Mouse (Mus musculus) heart, postnatal 10 days (tissue): ENCODE data around the gene 4930404N11Rik. TPM values are rescaled to one million over a fixed set of nuclear protein-coding genes. Genes with fewer than 3 reads are reported as not detected.

Experiments used
- DNase-seq, 2 experiments: peaks; one replicate each; pipeline ENCODE4 v3.0.0; 2021
- intact Hi-C: fragments of 180-260 bp; cut with DNase I; formaldehyde crosslinking; loops from one replicate; pipeline ENCODE4 v1.15.1; 2025
- total RNA-seq, 2 experiments: library from RNA; stranded (reverse); gene quantifications; 2 replicates each; pipeline ENCODE4 v1.2.3; 2021

Gene 4930404N11Rik
- total RNA-seq, 2 experiments from 2014 or later: 0.42 to 1.1 TPM

GRCm38 (mm10) chr10:81402227-81402765, 36.7 kb upstream of the 4930404N11Rik start:
- intact Hi-C loops: no loop called here
- DNase-seq: no peak

GRCm38 (mm10) chr10:81401521-81402226, 36.1 kb upstream of the 4930404N11Rik start:
- peak; percentile 86 to 88 for DNase-seq
- intact Hi-C loops: no loop called here

- no peak for DNase-seq
- intact Hi-C loops: no loop called here
Measured at GRCm38 (mm10) chr10:81401205-81401520, 35.5 kb upstream of the 4930404N11Rik start.

GRCm38 (mm10) chr10:81400371-81401204, 35.0 kb upstream of the 4930404N11Rik start:
- no peak for DNase-seq

GRCm38 (mm10) chr10:81399798-81400308, 34.2 kb upstream of the 4930404N11Rik start:
- no peak for DNase-seq
- intact Hi-C loops: no loop called here

More at GRCm38 (mm10) chr10:81400371-81401204, 35.0 kb upstream of the 4930404N11Rik start:
- intact Hi-C loops: no loop called here

DNA sequence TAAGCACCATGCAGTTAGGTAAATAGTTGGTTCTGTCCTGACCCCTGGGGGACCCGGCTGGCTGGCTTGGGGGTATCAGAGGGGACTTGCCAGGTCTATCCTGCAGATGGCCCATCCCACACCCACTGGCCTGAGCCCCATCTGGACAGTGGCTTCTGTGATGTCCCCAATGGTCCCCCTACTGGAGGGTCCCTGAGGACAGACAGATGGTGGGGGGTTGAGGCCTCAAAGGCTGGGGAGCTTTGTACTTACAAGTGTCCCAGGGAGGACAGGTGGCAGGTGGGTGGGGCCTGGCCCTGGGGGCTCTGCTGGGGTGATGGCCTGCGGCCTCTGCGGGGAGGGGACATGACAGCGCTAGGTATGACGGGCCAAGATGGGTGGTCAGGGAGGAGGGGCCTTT, 33.7 kb upstream of the 4930404N11Rik start:
- intact Hi-C loops: no loop called here
- no peak for DNase-seq

- DNase-seq: no peak
- intact Hi-C loops: no loop called here
Measured at GRCm38 (mm10) chr10:81396749-81397148, 31.1 kb upstream of the 4930404N11Rik start.

DNA sequence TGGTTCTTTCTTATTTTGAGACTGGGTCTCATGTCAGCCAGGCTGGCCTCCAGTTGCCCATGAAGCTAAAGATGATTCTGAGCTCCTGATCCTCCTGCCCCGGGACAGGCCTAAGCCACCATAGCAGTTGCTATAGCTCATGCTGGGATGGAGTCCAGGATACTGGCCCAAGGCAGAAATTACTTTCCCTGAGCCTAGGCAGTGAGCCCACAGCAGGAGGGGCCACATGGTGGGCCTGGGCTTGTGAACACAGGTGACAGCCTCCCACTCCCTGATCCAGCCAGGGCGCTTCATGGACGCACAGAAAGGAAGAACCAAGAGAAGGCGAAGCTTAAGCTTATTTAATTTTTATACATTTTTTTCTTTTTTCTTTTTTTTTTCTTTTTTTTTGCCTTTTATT, 30.2 kb upstream of the 4930404N11Rik start:
- intact Hi-C loops: loop anchor here (2.0 kb wide), 1 partner anchor 45 kb away; no protein-coding TSS in a partner anchor
- DNase-seq: no peak

DNA sequence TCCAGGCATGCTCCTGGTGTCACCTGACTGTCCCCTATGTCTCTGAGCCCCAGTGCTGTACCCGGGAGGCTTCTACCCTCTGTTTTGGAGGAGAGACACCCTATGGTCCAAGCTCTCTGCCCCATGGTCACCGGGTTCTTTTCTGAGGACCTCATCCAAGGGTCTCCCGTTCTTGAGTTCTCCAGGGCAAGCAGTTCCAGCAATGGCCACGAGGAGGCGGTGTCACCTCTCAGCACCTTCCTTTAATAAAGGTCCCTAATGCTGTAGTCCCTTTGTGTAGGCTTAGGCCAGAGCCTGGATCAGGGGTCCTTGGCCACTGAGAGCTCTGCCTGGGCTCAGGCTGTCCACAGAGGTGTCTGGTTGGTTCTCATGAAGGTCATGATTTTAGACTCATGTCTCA, 29.5 kb upstream of the 4930404N11Rik start:
- DNase-seq: peak; percentile 75 to 89
- intact Hi-C loops: loop anchor here (2.0 kb wide), 1 partner anchor 46 kb away; no protein-coding TSS in a partner anchor

- intact Hi-C loops: loop anchor here (2.0 kb wide), 1 partner anchor 47 kb away; no protein-coding TSS in a partner anchor
- peak; percentile 50 to 60 for DNase-seq
Measured at GRCm38 (mm10) chr10:81393456-81394063, 27.9 kb upstream of the 4930404N11Rik start.

GRCm38 (mm10) chr10:81392781-81393185, 27.2 kb upstream of the 4930404N11Rik start, which contains the start of gene Smim24:
Gene Smim24 (plus strand): TSS chr10:81393051.
- DNase-seq: no peak
- intact Hi-C loops: no loop called here

- intact Hi-C loops: no loop called here
- DNase-seq: no peak
Measured at GRCm38 (mm10) chr10:81392270-81392669, 26.7 kb upstream of the 4930404N11Rik start.

- intact Hi-C loops: loop anchor here (2.0 kb wide), 1 partner anchor 16 kb away; no protein-coding TSS in a partner anchor
- DNase-seq: no peak
Measured at GRCm38 (mm10) chr10:81390678-81390965, 25.0 kb upstream of the 4930404N11Rik start.

GRCm38 (mm10) chr10:81389801-81390677, 24.4 kb upstream of the 4930404N11Rik start:
- DNase-seq: peak; percentile 82 to 90
- intact Hi-C loops: loop anchor here (1.0 to 5.0 kb wide), 3 partner anchors 17 to 152 kb away; no protein-coding TSS in a partner anchor

GRCm38 (mm10) chr10:81389373-81389772, 23.8 kb upstream of the 4930404N11Rik start:
- intact Hi-C loops: loop anchor here (1.0 to 5.0 kb wide), 2 partner anchors 61 to 153 kb away; no protein-coding TSS in a partner anchor
- peak in 1 of 2 experiments; percentile 32 for DNase-seq

GRCm38 (mm10) chr10:81388505-81389055, 23.0 kb upstream of the 4930404N11Rik start, which contains the start of gene Gm48552:
Gene Gm48552 (plus strand): TSS chr10:81389005.
- no peak for DNase-seq
- intact Hi-C loops: loop anchor here (1.0 to 5.0 kb wide), 2 partner anchors 62 to 154 kb away; no protein-coding TSS in a partner anchor

- no peak for DNase-seq
- intact Hi-C loops: loop anchor here (5.0 kb wide), 1 partner anchor 155 kb away; no protein-coding TSS in a partner anchor
Measured at GRCm38 (mm10) chr10:81387716-81388115, 22.1 kb upstream of the 4930404N11Rik start.

GRCm38 (mm10) chr10:81385603-81386306, 20.1 kb upstream of the 4930404N11Rik start:
- intact Hi-C loops: loop anchor here (5.0 kb wide), 1 partner anchor 157 kb away; no protein-coding TSS in a partner anchor
- no peak for DNase-seq
